Mouse (Mus musculus): Measurements from ENCODE around the gene Wipf3.

Wipf3 gene

DNA sequence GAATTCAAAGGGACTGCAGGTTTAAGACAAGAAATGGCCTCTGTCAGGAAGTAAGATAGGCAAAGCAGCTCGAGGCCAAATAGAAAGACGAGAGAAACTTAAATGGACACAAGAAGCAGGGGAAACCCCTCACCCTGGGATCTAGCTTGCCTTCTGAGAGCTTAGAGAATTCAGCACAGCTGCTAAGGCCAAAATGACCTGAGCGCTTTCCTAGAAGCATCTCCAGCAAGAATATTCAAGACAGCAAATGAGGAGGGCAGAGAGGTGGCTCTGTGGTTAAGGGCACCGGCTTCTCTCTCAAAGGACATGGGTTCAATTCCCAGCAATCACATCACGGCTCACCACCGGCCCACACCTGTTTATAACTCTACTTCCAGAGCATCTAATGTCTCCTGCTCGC is 107.7 kb downstream of the Wipf3 start:
- DNase-seq: no peak

GRCm38 (mm10) chr6:54538773-54539173 is 109.4 kb downstream of the Wipf3 start:
- DNase-seq: peak; percentile 50 to 60

DNA sequence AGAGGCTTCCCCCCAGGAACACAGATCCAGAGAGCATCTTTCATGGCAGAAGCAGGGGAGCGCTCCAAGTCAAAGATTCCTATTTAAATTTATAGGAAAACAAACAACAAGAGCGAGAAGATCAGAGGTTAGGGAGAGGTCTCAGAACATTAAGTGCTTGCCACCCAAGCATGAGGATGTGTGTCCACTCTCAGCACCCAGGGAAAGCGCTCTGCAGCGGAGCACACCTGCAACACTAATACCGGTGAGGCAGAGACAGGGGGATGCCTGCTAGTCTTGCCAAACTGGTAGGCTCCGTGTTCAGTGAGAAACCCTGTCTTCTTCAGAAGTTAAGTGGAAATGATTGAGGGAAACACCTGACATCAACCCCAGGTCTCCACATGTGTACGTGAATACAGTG is 110.0 kb downstream of the Wipf3 start:
- no peak for DNase-seq

- peak in 1 of 2 experiments; percentile 54 for DNase-seq
Measured at GRCm38 (mm10) chr6:54540252-54540887, 111.0 kb downstream of the Wipf3 start.

- no peak for DNase-seq
Measured at GRCm38 (mm10) chr6:54542836-54543235, 113.4 kb downstream of the Wipf3 start.

DNA sequence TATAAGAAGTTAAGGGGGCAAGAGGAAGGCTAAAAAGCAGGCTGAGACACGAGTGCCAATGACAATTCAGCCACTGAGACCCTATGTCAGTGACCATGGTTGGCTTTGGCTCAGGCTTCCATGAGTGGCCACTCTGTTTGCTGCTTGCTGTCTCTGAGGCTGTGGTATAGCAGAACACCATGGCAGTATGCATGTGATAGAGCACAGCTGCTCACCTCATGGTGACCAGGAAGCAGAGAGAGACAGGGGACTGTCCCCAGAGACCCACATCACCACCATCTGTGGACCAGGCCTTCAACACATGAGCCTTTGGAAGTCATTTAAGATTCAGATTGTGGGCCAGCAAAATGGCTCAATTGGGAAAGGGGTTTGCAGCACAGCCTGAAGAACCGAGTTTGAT is 114.2 kb downstream of the Wipf3 start:
- DNase-seq: no peak

- peak; percentile 76 for DNase-seq
Measured at GRCm38 (mm10) chr6:54548314-54549019, 119.1 kb downstream of the Wipf3 start.

DNA sequence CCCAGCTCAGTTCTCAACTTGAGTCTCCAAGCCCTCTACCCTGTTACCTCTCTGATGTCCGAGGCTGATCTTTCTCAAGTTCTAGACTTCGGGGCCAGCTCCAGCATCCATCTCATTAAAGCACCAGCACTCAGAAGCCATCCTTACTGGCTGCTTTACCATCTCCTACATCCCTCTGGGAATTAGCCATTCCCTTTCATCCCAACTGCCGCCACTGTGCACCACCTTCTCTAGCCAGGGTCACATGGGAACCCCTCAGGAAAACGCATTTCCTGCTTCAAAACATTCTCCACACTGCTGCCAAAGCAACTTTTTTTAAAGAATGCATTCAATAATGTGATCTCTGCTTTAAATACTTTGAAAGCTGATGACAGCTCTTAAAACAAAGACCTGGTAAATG is 119.9 kb downstream of the Wipf3 start:
- no peak for DNase-seq

GRCm38 (mm10) chr6:54550801-54551323 is 121.5 kb downstream of the Wipf3 start:
- peak in 1 of 2 experiments; percentile 58 for DNase-seq

- DNase-seq: peak in 1 of 2 experiments; percentile 47
Measured at GRCm38 (mm10) chr6:54552721-54553413, 123.5 kb downstream of the Wipf3 start.
